Mouse (Mus musculus) fat pad, adult 2 months (tissue): Measurements from ENCODE around the gene Foxn3.
"Not testable (repeated sequence)": the region's sequence is repeated elsewhere in the genome, so short reads cannot be mapped to it uniquely, and the experiment has no call there.

Experiments
- DNase-seq: peaks from one replicate; pipeline ENCODE4 v3.0.0-alpha.2; 2011; ENCODE audit warnings: low read depth, low spot score; ENCODE audit errors: extremely low read depth

Gene Foxn3

DNA sequence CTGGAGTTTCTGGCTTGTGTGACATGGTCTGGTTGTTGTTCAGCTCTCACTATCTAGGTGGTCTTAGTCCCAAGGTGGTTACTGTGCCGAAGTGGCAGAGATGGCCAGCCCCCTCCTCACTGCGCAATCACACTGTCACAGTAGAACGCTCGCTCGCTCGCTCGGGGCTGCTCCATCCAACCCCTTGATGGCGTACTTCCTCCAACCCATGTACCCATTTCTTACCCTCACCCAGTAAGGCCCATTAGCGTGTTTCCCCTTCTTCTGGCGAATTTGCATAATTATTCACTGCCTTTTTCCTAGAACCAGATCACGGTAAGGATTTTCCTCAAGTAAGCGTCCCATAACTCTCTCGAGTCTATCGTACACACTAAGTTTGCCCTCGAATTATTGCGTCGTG is 369.3 kb downstream of the Foxn3 start:
- DNase-seq, result not testable (repeated sequence)

DNA sequence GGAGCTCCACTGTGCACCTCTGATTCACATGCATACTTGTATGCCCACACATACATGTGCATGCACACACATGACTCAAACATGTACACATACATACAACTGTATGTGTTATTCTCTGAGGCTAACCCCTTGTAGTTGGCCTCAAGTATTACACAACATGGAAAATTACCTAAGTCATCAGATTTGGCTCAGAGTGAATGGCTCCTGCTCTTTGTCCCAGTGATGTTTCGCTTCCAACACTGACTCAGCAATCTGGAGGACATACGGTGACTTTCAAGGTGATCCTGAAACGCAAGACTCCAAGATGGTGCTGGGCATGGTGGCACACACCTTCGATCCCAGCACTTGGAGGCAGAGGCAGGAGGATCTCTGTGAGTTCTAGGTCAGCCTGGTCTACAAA is 375.7 kb downstream of the Foxn3 start:
- DNase-seq, result peak; percentile 30

DNA sequence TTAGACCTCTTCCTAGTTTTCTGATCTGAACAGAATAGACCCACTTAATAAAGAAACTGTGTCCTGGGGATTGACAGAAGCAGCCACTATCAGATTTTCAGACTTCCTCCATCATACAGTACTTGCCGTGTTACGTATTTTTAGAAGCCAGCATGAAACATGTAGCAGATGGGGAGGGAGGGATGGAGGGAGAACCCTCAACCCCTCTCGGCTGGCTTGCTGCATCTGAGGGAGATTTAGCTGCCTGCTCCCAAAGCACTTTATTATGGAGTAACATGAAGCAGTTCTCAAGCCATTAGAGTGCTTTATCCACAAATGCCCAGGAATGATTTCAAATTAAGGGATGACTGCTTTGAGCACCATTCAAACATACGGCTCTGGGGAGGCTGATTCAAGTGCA is 377.1 kb downstream of the Foxn3 start:
- no peak for DNase-seq

DNA sequence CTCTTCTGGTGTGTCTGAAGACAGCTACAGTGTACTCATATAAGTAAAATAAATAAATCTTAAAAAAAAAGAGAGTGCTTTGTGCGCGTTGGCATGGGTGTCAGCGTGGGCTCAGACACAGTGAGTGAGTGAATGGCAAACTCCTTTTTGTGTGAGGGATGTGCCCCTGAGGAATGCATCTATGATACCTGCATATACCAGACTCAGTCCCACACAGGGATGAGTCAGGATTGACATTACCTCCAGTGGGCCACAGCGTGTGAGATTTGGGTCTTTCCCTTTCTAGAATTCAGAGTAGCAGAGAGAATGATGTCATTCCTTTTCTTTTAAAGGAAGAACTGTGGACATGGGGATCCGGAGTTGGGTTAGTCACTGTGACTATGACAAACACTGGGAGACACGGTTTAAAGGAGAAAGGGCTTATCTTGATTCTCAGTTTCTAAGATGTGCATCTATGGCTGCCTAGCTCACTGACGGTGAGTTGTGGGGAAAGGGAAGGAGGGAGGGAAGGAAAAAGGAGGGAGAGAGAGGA is 380.1 kb downstream of the Foxn3 start:
- no peak for DNase-seq

DNA sequence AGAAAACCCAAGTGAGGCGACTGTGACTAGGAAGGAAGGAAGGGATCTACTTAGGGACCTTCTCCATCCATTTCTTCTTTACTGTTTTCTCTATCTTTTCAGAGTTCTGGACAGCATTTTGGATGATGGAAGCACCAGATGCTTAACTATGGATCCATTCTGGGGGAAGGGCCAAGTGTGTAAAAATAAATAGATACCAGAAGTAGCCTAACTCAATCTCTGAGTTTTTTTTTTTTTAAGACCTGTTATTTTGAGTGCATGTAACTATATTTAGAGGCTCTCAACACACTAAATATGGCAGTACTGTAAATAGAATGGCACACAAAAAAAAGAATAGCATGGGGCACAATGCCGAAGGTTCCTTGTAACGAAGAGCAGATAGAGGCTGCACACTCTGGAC is 381.0 kb downstream of the Foxn3 start:
- no peak for DNase-seq

DNA sequence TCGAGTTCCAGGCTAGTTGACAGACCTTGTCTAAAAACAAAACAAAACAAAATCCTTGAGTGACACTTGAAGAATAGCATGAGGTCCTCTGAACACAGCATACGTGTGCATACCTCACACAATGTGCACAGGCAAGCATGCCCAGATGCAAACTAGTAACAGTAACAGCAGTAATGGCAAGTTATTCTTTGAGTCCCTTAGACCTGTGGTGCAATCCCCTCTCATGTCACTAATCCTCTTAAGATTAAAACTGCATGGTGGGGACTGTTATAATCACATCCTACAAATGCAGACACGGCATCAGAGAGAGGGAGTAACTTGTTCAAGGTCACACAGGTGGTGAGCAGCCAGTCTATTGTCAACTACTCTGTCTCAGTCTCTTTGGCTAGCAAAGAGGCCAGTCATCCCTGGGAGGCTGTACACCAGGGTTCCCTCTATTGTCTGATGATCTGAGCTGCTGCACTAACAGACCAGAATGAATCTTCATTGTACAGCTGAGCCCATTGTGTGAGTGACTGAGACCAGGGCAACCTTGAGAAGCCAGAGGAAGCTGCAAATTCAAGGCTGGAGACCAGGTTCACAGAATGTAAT is 383.1 kb downstream of the Foxn3 start:
- no peak for DNase-seq

DNA sequence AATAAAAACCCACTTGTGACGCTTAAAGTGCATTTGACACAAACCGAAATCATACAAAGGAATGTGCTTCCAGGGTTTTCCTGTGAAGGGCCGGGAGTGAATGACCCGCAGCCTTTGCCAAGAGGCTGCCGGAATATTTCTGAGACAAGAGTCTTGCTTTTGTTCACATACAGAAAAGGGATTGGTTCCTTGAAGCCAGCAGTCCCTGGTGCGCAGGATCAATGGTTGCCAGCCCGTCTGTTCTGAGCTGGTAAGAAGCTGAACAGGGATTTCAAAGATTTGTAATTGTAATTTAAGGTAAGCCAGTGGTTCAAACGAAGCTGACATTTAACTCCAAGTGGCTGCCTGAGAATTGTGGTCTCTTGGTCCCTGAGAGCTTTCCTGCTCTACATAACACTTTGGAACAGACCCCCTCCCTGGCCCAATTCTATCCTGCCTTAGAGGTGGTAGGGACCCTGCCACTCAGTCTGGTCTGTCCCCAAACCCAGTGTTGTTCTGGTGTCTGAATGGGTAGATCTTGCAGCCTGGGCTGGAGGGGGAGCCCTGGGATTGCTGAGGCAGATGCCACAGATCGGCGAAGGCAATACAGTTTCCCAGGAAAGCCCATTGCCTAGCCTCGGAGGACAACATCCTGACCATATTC is 388.3 kb downstream of the Foxn3 start:
- no peak for DNase-seq

DNA sequence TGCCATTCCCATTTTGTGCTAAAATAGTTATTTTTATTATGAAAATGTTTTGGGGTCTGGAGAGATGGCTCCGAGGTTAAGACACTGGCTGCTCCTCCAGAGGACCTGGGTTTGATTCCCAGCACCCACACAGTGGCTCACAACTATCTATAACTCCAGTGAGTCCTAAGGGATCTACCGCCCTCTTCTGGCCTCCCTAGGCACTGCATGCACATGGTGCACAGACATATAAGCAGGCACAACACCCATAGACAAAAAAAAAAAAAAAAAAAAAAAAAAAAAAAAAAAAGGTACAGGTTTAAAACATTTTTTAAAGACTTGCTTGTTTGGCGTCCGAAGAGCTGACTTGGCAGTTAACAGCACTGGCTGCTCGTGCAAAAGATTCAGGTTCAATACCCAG is 391.2 kb downstream of the Foxn3 start:
- DNase-seq, result no peak

DNA sequence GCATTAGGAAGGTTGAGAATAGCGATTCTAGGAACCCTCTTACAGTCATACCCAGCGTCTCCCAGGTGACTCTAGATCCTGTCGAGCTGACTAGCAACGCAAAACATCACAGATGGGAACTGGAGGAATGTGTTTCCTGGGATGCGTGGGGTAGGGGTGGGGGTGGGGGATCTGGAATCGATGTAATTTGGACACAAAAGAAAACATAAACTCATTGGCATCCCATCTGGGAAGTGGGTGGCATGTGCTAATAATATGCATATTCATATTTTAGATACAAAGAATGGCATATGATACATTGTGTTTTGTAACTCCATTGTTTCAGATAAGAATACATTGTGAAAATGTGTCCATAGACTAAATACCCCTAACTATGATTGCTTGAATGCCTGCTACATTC is 393.5 kb downstream of the Foxn3 start:
- DNase-seq, result no peak

DNA sequence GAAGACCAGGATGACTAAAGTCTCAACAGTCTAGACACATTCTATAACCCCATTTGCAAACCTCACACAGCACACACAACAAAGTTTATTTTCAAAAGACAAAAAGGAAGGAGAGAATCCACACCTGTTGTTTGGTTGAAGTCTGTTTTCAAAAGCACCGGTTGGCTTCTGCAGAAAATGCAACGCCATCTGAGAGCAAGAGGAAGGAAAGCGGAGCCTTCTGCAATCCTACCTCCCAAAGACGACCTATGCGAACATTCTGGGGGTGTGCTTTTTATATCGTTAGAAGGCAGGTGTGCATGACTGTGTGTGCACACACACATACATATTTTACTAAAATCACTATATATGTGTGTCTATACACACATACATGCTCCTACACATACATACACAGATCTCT is 397.3 kb downstream of the Foxn3 start:
- no peak for DNase-seq

DNA sequence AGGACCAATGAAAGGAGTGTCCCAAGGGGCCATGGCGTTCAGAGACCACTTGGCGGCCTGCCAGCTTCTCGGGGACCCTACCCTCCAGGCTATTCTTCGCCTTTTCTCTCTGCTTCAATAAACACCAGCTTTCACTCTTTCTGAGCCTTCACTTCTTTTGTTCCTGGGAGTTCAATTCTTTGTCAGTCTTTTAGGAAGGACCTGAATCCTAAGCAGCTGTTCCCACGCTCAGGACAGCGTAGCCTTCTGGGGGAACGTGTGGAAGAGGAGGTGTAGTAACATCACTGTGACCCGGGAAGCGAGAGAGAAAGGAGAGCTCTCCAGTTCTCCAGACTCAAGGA is 400.1 kb downstream of the Foxn3 start:
- DNase-seq, result no peak

DNA sequence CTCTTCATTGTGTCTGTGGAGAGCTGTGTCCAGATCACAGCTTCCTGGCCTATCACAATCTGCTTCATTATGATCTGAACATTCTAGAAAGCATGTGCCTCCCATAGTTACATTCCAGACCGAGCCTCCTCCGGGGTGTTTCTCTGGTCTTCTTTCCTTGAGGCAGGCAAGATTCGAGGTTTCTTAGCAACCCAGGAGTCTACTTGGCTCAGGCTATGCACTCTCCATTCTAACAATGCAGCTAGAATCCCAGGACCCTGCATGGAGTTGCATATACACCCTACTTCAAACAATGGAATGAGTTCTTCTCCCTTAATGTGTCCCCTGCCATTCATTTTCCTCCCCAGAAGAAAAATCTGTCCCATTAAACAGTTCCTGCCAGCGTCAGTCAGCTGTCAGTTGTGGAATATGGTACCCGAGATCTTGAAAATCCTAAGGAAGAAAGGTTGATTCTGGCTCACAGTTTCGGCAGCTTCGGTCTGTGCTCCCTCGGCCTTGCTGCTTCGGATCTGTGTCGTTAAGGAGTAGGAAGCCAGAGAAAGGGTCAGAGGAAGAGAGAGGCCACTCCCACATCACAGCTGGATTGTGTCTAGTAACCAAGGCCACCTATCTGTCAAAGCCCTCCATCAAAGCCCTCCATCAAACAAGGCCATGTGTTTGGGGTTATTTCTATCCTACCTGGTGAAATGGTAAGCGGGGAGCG is 400.6 kb downstream of the Foxn3 start:
- no peak for DNase-seq

DNA sequence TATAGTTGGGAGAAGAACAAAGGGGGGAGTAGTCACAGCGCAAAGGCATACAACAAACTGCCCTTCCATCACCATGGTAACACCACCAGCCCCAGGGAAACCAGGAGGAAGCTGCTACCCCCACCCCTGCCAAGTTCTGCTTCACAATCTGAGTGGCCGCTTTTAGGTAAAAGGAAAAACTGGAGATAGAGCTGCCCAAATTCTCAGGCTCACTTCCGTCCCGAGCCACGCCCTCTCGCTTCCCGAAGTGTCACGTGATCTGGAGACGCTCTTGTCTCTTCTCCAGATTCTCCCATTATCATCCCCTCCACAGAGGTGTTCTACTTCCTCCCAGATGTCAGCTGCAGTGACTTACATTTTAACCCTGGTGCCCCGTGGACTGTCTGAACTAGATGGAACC is 401.2 kb downstream of the Foxn3 start:
- no peak for DNase-seq

DNA sequence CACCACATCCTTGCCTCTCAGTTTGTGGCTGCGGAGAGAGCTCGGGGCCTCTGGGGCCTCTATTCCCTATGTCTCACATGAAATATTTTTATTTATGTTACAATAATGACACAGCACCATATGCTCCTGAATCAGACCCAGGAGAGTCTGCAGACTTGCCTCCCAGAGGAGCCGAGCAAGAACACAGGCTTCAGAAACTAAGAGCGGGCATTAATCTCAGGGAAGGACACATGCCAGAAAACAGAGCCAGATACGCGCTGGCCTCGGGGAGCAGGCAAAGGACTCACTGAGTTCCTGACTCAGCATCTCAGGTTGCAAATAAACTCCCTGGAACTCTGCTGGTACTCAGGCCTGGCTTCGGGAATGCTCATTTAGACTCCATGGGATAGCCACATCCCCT is 403.3 kb downstream of the Foxn3 start:
- DNase-seq, result peak; percentile 16

DNA sequence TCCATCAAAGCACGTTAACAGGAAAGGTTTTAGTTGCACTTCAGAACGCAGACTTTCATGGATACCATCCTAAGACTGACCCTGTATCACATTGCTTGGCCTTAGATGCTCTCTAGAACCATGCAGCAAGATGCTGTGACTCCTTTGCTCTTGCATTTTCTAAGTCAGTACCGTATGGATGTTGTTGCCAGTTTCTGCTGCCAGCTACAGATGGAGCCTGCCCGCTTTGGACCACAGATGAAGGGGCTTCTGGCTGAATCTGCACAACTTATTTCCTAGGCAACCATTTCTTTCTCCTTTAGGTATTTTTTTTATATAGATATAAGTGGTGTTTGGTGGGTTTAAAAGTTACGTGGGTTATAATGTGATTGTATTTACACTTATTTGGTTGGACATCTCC is 407.5 kb downstream of the Foxn3 start:
- no peak for DNase-seq

DNA sequence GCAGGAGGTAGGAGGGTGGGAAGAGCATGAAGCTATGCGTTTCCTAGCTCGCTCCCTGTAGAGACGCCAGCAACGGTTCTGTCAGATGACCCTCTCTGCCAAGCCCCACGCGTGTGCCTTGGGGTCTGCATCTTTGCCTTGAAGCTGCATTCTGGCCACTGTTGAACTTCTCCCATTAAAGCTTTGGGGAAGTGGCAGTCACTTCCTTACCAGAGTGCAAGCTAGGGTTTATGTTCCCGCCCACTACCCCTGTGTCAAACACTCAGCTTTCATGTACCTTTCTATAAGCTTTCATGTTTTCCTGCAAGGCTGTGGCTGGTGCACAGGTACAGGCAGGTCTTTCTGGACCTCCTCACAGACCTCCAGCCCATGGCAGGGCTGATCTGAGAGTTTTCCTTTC is 409.2 kb downstream of the Foxn3 start:
- DNase-seq, result no peak

DNA sequence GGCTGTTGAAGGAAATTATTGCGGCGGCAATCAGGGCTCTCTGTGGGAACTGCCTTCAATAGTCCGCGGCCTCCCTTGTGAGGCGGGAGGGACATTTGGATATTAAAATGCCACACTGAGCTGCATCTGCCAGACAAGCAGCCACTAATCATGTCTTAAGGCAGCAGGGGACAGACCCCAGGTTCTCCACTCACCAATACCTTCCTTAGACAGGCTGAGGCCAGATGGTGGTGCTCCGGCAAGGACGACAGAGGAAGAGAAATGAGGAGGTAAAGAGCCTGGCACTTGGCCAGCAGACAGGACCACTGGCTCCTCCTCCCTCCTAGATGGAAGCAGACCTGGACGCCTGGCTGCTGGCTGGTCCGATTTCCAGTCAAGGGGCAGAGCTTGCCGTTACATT is 409.7 kb downstream of the Foxn3 start:
- no peak for DNase-seq

DNA sequence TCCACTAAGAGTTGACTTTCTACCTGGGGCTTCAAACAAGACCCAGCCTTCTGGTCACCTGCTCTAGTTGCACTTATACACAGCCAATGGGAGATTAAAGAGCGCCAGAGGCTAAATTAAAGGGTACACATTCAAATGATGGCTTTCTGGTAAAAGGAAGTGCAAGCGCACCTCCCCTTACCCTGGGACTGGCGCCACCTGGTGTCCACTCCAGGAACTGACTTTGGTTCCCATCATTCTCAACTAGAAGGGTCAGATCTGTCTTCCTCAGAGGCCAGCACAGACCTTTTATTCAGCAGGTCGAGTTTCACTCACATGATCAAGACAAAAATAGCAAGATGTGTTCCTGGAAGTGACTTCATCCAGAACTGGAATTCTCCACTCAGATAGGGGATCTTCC is 413.3 kb downstream of the Foxn3 start:
- DNase-seq, result no peak

DNA sequence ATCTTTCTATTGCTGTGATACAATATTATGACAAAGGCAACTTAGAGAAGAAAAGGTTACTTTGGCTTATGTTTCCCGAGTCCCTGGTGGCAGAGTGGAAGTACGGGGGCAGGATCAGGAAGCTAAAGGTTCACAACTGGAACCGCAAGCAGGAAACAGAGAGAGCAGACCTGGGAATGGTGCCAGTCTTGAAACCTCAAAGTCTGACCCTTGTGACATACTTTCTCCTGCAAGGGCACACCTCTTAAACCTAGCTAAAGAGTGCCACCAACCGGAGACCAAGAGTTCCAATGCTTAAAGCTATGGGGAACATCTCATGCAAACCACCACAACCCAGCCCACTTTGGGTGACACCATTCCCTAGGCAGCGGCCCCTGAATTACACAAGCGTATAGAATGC is 414.2 kb downstream of the Foxn3 start:
- DNase-seq, result no peak
